Mouse (Mus musculus): ENCODE results near the gene Mgat2. TPM values are rescaled to one million over a fixed set of nuclear protein-coding genes. Genes with fewer than 3 reads are reported as not detected.
"Not testable (repeated sequence)": the region's sequence is repeated elsewhere in the genome, so short reads cannot be mapped to it uniquely, and the experiment has no call there.

The Mgat2 gene
- 48.0 and 48.6 TPM in 2 replicates for polyA plus RNA-seq (2016; fragmentation: Nextera tagmentation; extraction: Ambion mirVana)

DNA sequence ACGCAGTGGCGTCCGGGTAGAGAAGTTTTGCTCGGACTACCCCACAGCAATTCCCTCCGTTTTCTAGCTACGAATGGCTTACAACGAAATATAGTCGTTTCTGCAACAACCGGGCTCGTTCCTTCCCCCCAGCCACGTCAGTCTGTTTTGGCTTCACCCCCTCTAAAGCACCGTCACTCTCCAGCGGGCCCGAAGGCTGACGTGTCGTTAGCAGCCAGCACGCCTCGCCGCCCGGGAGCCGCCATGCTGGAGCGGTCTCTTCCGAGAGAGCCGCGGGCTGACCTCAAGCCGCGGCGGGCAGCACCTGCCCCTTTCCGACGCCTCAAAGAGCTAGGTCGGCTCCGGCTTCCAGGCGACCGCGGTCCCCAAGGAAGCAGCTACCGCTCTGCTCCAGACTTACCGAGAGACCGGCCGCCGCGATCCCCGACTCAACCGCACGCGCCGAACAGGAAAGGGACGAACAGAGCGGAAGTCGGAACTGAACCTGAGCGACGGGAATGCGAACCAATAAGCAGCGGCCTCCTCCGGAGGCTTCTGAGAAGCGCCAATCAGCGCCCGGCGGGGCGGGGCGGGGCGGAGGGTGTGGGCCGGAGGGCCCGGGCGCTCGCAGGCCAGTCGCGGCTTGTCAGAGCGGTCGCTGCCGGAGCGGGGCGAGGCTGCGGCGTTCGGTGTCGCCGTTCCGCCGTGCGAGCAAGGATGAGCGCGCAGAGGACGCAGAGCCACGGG, at the start of gene Mgat2, which contains the start of gene Rpl36al:
TSS of gene Mgat2 (plus strand) at position 575 of the 726 bp plus-strand sequence.
TSS of gene Rpl36al (minus strand) at position 501 of the 726 bp plus-strand sequence.
- Histone ChIP-seq H3K36me3 (peaks cover 15% of the 10 kb centered on the region), H3K4me2 (replicated peaks) (peak within 1 kb of the TSS; percentile 95), H3K4me1 (peaks cover 24% of the 10 kb centered on the region), H3K4me3 (peak within 1 kb of the TSS; percentile 86), H3K27ac (replicated peaks) (peak within 1 kb of the TSS; percentile 92), H3K27me3 (no peaks in the 10 kb centered on the region), H3K9me3 (no peaks in the 10 kb centered on the region), H3K9ac (replicated peaks) (peak within 1 kb of the TSS; percentile 88)
- WGBS = under 1% methylated on average over 68 of the region's 84 CpGs
- peak; percentile 100 for ATAC-seq (ENCODE audit: low FRiP score, low read depth)

- no peak overlapping the region for H3K27ac ChIP-seq (replicated peaks)
- no peaks in the 10 kb centered on the region for H3K27me3 ChIP-seq
- no peak overlapping the region for H3K4me3 ChIP-seq
- 88% methylated on average over 3 of the region's 3 CpGs for WGBS
- H3K4me1 ChIP-seq = no peaks in the 10 kb centered on the region
- H3K9me3 ChIP-seq = no peaks in the 10 kb centered on the region
- ATAC-seq (ENCODE audit: low FRiP score, low read depth) = no peak
- no peak overlapping the region for H3K9ac ChIP-seq (replicated peaks)
- H3K4me2 ChIP-seq (replicated peaks) = no peak overlapping the region
- no peaks in the 10 kb centered on the region for H3K36me3 ChIP-seq
Observed at GRCm38 (mm10) chr12:69139201-69139600, 44.8 kb upstream of the Mgat2 start.

DNA sequence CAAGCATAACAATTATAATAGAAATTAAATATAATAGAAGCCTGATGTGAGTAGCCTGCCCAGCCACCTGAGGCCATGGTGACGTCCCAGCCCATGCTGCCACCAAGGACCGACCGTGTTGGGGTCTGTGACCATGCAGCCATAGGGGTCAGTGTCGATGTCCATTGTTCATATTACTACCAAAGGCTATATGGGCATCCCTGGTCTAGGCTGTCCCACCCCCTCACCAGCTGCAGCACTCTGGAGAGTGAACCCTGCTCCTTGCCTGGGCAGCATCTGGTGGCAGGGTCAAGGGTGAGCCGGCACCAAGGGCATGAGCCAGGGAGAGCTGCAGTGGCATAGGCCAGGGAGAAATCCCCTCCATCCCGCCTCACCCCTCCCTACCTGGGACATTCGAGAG, 44.1 kb upstream of the Mgat2 start:
- H3K27me3 ChIP-seq = no peaks in the 10 kb centered on the region
- peak; percentile 41 for ATAC-seq (ENCODE audit: low FRiP score, low read depth)
- H3K9me3 ChIP-seq = no peaks in the 10 kb centered on the region
- no peaks in the 10 kb centered on the region for H3K36me3 ChIP-seq
- H3K9ac ChIP-seq (replicated peaks) = no peak overlapping the region
- no peaks in the 10 kb centered on the region for H3K4me1 ChIP-seq
- no peak overlapping the region for H3K4me3 ChIP-seq
- 89% methylated on average over 7 of the region's 7 CpGs for WGBS
- no peak overlapping the region for H3K4me2 ChIP-seq (replicated peaks)
- no peak overlapping the region for H3K27ac ChIP-seq (replicated peaks)

- H3K4me1 ChIP-seq = no peaks in the 10 kb centered on the region
- H3K27me3 ChIP-seq = no peaks in the 10 kb centered on the region
- H3K9ac ChIP-seq (replicated peaks) = no peak overlapping the region
- no peak for ATAC-seq (ENCODE audit: low FRiP score, low read depth)
- H3K4me3 ChIP-seq = no peak overlapping the region
- no peak overlapping the region for H3K27ac ChIP-seq (replicated peaks)
- no peak overlapping the region for H3K4me2 ChIP-seq (replicated peaks)
- H3K36me3 ChIP-seq = no peaks in the 10 kb centered on the region
- H3K9me3 ChIP-seq = no peaks in the 10 kb centered on the region
- WGBS = 66% methylated on average over 6 of the region's 6 CpGs
Observed at GRCm38 (mm10) chr12:69143460-69143859, 40.5 kb upstream of the Mgat2 start.

DNA sequence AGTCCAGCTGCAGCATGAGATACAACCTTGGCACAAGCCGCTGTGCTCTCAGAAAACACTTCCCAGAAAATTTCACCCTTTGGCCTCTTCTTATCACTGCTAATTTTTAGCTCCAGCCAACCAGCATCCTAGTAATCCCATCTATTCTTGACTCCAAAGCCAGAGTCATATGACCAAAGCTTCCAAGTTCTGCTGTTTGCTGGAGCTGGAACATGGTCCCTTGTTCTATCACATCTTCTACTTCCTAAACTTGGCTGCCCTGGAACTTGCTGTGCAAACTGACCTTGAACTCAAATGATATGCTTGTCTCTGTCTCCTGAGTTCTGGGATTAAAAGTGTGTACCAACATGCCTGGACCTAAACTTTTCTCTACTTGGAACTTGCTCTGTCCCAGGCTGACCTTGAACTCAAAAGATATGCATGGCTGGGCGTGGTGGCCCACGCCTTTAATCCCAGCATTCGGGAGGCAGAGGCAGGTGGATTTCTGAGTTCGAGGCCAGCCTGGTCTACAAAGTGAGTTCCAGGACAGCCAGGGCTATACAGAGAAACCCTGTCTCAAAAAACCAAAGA, 36.7 kb upstream of the Mgat2 start:
- no peak for ATAC-seq (ENCODE audit: low FRiP score, low read depth)
- Histone ChIP-seq H3K4me3 (no peak overlapping the region), H3K27me3 (no peaks in the 10 kb centered on the region), H3K4me1 (no peaks in the 10 kb centered on the region), H3K4me2 (replicated peaks) (no peak overlapping the region), H3K36me3 (no peaks in the 10 kb centered on the region), H3K9ac (replicated peaks) (no peak overlapping the region), H3K27ac (replicated peaks) (no peak overlapping the region), H3K9me3 (no peaks in the 10 kb centered on the region)
- 88% methylated on average over 5 of the region's 5 CpGs for WGBS

DNA sequence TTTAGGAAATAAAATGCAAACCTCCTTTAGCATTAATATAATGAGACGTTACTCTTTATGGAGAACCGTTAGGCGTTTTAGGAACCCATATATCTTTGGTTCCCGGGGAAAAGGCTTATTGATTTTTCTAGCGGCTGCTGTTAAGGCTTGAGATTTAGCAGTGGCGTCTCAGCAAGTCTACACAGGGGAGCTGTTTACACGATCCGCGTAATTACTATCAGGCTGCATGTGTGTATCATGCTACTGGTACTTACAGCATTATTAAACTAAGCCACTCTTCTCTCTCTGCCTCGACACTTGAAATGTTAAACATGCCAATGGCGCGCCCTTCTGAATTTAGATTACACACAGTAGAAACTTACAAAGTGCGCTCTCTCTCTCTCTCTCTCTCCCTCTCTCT, 33.9 kb upstream of the Mgat2 start:
- Histone ChIP-seq H3K9ac (replicated peaks) (no peak overlapping the region), H3K9me3 (no peaks in the 10 kb centered on the region), H3K27ac (replicated peaks) (no peak overlapping the region), H3K27me3 (no peaks in the 10 kb centered on the region), H3K4me1 (no peaks in the 10 kb centered on the region), H3K4me3 (no peak overlapping the region), H3K36me3 (no peaks in the 10 kb centered on the region), H3K4me2 (replicated peaks) (no peak overlapping the region)
- 83% methylated on average over 13 of the region's 13 CpGs for WGBS
- no peak for ATAC-seq (ENCODE audit: low FRiP score, low read depth)

DNA sequence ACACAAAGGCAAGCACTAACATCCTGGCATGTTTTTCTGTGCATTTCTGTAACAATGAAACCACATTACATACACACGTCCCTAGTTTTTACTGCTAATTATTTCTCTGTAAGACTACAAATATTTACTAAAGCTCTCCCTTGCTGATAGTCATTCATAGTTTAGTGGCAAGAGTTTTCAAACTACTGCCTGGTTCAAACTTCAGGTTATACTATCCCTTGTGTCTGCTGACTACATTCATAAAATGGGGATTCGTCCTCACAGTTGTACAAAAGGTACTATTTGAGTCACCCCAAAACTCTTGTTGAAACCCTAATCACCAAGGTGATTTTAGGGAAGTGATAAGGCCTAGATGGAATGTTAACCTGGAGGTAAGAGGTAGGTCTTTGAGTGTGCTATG, 28.0 kb upstream of the Mgat2 start:
- H3K9ac ChIP-seq (replicated peaks) = no peak overlapping the region
- H3K9me3 ChIP-seq = no peaks in the 10 kb centered on the region
- peaks cover 8% of the 10 kb centered on the region for H3K4me1 ChIP-seq
- 90% methylated on average over 2 of the region's 2 CpGs for WGBS
- H3K27ac ChIP-seq (replicated peaks) = no peak overlapping the region
- H3K4me3 ChIP-seq = no peak overlapping the region
- peaks cover 21% of the 10 kb centered on the region for H3K36me3 ChIP-seq
- ATAC-seq (ENCODE audit: low FRiP score, low read depth) = no peak
- H3K27me3 ChIP-seq = no peaks in the 10 kb centered on the region
- H3K4me2 ChIP-seq (replicated peaks) = no peak overlapping the region

DNA sequence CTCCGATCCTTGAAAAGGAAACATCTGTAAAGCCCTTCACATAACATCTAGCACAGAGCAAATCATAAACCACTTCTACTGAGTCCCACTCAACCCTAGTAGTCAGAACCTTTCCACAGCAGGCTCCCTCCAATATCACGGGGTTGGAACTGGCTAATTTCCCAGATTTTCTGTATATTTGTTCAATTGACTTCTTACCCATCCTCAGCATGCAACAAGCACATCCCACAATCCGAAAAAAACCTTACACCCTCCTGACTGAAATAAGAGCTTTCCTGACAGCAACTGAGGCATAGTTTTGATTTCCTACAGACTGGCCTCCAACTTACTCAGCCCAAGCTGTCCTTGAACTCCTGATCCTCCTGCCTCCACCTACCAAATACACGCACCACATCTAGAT, 27.5 kb upstream of the Mgat2 start:
- ATAC-seq (ENCODE audit: low FRiP score, low read depth) = no peak
- H3K27ac ChIP-seq (replicated peaks) = no peak overlapping the region
- no peak overlapping the region for H3K4me2 ChIP-seq (replicated peaks)
- 84% methylated on average over 4 of the region's 4 CpGs for WGBS
- H3K27me3 ChIP-seq = no peaks in the 10 kb centered on the region
- peaks cover 8% of the 10 kb centered on the region for H3K4me1 ChIP-seq
- no peak overlapping the region for H3K4me3 ChIP-seq
- H3K9me3 ChIP-seq = no peaks in the 10 kb centered on the region
- no peak overlapping the region for H3K9ac ChIP-seq (replicated peaks)
- H3K36me3 ChIP-seq = peaks cover 21% of the 10 kb centered on the region

GRCm38 (mm10) chr12:69157107-69157506, 26.9 kb upstream of the Mgat2 start:
- Histone ChIP-seq H3K4me1 (peaks cover 8% of the 10 kb centered on the region), H3K4me2 (replicated peaks) (no peak overlapping the region), H3K27ac (replicated peaks) (no peak overlapping the region), H3K27me3 (no peaks in the 10 kb centered on the region), H3K36me3 (peaks cover 21% of the 10 kb centered on the region), H3K9me3 (no peaks in the 10 kb centered on the region), H3K4me3 (no peak overlapping the region), H3K9ac (replicated peaks) (no peak overlapping the region)
- ATAC-seq (ENCODE audit: low FRiP score, low read depth) = no peak
- WGBS = 93% methylated on average over 2 of the region's 2 CpGs

DNA sequence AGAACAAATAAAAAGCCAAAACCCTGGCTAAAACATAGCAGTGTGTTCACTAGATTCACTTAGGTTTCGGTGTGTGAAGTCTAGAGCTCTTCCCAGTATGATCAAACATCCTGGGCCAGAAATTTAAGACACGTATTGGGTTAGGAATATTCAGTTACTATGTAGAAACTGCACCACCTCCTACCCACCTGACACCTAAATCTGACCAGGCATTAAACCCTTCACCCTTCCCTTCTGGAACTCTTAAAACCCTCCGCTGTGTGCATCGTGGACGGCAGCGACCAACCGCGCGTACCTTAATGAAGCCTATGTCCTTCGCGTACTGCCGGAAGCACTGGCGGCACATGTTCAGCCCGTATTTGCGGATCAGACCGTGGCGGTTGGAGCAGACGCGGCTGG, 25.6 kb upstream of the Mgat2 start:
- H3K9me3 ChIP-seq = no peaks in the 10 kb centered on the region
- H3K9ac ChIP-seq (replicated peaks) = peak overlapping the region; percentile 88
- peak overlapping the region; percentile 72 for H3K4me2 ChIP-seq (replicated peaks)
- peaks cover 8% of the 10 kb centered on the region for H3K4me1 ChIP-seq
- H3K36me3 ChIP-seq = peaks cover 21% of the 10 kb centered on the region
- peak overlapping the region; percentile 79 for H3K4me3 ChIP-seq
- ATAC-seq (ENCODE audit: low FRiP score, low read depth) = no peak
- 1% methylated on average over 19 of the region's 19 CpGs for WGBS
- H3K27ac ChIP-seq (replicated peaks) = peak overlapping the region; percentile 95
- H3K27me3 ChIP-seq = no peaks in the 10 kb centered on the region

GRCm38 (mm10) chr12:69158765-69159577, 25.0 kb upstream of the Mgat2 start, which contains the start of gene Rps29:
Rps29 (minus strand) TSS chr12:69159186.
- 0% methylated on average over 57 of the region's 68 CpGs for WGBS
- H3K9me3 ChIP-seq, H3K4me1 ChIP-seq, H3K27me3 ChIP-seq: not testable (repeated sequence)
- Histone ChIP-seq H3K9ac (replicated peaks) (peak within 1 kb of the TSS; percentile 88), H3K4me2 (replicated peaks) (peak within 1 kb of the TSS; percentile 72), H3K4me3 (peak within 1 kb of the TSS; percentile 79), H3K36me3 (peaks cover 21% of the 10 kb centered on the region), H3K27ac (replicated peaks) (peak within 1 kb of the TSS; percentile 95)
- peak; percentile 99 for ATAC-seq (ENCODE audit: low FRiP score, low read depth)

- WGBS = 6% methylated on average over 9 of the region's 9 CpGs
- Histone ChIP-seq H3K9ac (replicated peaks) (no peak overlapping the region), H3K27me3 (no peaks in the 10 kb centered on the region), H3K4me1 (peaks cover 8% of the 10 kb centered on the region), H3K4me2 (replicated peaks) (0 out of 2 replicates have a peak overlapping the region, but pooled peaks have one; percentile 9), H3K9me3 (no peaks in the 10 kb centered on the region), H3K4me3 (0 out of 2 replicates have a peak overlapping the region, but pooled peaks have one; percentile 3), H3K27ac (replicated peaks) (no peak overlapping the region), H3K36me3 (peaks cover 21% of the 10 kb centered on the region)
- no peak for ATAC-seq (ENCODE audit: low FRiP score, low read depth)
Observed at GRCm38 (mm10) chr12:69159578-69159940, 24.4 kb upstream of the Mgat2 start.

Data from midbrain, embryonic 12.5 days (tissue).